Mouse (Mus musculus): Measurements from ENCODE around the gene Acaa1b.

The Acaa1b gene

DNA sequence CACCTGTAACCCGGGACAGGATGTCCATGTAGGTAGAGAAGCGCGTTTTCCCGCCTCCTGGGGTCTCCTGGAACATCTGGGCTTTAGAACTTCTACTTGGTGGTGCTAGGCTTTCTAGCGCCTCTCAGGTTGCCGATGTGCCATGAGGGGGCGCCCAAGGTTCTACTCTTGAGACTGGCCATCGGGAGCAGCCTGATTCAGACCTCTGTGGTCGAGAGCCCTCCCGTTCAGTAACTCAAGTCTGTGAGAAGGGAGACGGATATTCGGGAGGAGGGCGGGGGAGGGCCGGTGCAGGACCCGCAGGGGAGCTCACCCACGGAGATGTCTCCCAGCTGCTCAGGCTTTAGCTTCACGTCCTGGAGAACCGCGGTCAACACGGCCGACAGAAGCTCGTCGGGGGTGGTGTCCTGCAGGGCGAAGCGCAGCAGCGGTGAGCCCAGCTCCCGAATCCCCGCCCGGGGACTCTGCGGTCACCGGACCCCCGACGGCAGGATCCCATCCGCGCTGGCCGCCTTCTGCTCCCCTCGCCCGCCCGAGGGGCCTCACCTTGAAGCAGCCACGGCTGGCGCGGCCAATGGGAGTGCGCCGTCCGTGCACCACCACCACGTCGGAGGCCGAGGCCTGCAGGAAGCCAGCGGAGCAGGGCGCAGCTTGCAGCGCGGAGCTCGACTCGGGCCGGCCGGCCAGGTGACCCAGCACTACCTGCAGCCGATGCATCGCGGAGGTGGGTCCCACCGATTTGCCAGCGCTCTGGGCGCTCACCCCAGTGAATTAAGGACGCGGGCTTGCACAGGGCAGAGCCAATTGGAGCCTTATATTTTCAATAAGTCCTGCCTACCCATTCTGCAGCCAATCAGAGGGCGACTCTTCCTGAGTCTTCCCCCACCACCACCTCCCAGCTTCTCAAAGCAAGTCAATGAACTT is at the start of gene Acaa1b:
Gene Acaa1b, minus strand, starts transcription at position 816 of the 924 bp plus-strand sequence.
- peak; percentile 94 for DNase-seq

- DNase-seq, result no peak
These were observed 49.8 kb upstream of the Acaa1b start for GRCm38 (mm10) chr9:119206666-119207065.

GRCm38 (mm10) chr9:119205756-119206155 is 48.9 kb upstream of the Acaa1b start:
- no peak for DNase-seq

- DNase-seq, result no peak
These were observed 46.7 kb upstream of the Acaa1b start for GRCm38 (mm10) chr9:119203617-119204016.

GRCm38 (mm10) chr9:119201653-119202052 is 44.8 kb upstream of the Acaa1b start:
- DNase-seq, result no peak

DNA sequence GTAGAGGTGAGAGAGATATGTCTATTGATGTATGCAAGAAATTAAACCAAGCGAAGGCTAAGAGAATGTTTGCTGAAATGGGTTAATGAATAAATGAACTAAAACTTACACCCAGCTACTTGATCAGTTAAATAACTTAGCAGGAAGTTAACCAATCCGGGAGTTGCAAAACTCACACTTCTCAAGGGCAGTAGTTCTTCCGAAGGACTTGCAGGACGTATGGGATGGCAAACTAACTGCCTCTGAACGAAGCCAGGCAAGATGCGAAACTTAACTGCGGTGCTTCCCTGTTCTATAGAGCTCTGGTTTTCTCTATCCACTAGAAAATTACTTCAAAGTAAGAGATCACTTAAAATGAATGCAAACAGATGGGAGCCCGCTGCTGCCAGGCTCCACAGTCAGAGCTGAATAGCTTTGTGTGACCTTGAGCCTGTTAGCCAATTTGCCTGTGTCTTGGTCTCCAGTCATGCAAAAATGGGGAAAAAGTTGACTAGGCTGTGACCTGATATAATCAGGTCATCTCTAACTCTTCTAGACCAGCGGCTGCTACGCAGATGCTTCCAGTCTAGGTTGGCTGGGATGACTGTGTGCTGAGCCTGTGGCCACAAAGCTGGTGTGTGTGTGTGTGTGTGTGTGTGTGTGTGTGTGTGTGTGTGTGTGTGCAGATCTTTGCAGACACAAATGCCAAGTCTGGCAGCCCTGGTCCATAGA is 42.4 kb upstream of the Acaa1b start:
- no peak for DNase-seq

GRCm38 (mm10) chr9:119192202-119192990 is 35.5 kb upstream of the Acaa1b start:
- peak; percentile 80 for DNase-seq

DNA sequence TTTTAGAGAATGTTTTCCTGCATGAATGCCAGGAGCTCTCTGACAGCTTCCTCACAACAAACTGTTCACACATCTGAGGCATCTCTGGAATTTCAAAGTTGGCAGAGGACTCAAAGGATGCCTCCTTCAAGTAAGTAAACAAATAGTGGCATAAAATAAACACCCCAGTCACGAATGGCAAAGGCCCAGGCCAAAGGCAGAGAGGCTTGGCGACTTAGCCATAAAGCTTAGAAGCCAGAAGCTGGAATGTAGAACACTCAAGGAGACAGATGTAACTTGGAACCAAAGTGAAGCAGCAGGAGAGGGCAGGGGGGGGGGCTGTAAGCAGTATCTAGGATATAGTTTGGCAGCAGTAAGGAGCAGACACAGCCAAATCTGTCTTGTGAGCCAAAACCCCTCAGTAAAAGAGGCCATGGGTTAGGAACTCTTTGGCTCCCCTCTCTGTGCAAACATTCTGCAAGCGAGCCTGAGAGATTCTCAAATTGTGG is 24.4 kb upstream of the Acaa1b start:
- peak; percentile 64 for DNase-seq

- no peak for DNase-seq
These were observed 22.4 kb upstream of the Acaa1b start for GRCm38 (mm10) chr9:119179292-119179691.

GRCm38 (mm10) chr9:119167608-119168007 is 10.7 kb upstream of the Acaa1b start:
- DNase-seq, result no peak

- peak; percentile 71 for DNase-seq
These were observed 8.7 kb upstream of the Acaa1b start for GRCm38 (mm10) chr9:119165548-119165947.

GRCm38 (mm10) chr9:119164743-119165142 is 7.8 kb upstream of the Acaa1b start:
- DNase-seq, result peak; percentile 35

DNA sequence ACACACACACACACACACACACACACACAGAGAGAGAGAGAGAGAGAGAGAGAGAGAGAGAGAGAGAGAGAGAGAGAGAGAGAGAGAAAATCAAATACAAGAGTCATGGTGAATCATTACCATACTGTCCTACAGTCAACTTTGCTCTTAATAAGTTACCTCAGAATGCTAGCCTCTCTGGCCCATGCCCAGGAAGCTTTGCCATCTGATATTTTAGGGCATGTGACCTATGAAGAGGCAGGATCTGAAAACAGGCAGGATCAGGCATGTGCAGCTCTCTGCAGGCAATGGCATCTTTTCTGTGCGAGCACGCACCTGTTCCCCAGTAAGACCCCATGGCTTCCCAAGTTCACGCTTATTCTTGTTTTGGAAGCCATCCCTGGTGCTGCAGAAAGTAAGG is 3.8 kb upstream of the Acaa1b start:
- DNase-seq, result peak; percentile 73

- DNase-seq, result no peak
These were observed 2.0 kb upstream of the Acaa1b start, which contains the start of gene Gm47289 for GRCm38 (mm10) chr9:119158861-119159260. TSS of gene Gm47289 (plus strand) at chr9:119159161.

GRCm38 (mm10) chr9:119155826-119156225 is 1.1 kb downstream of the Acaa1b start:
- DNase-seq, result peak; percentile 61

DNA sequence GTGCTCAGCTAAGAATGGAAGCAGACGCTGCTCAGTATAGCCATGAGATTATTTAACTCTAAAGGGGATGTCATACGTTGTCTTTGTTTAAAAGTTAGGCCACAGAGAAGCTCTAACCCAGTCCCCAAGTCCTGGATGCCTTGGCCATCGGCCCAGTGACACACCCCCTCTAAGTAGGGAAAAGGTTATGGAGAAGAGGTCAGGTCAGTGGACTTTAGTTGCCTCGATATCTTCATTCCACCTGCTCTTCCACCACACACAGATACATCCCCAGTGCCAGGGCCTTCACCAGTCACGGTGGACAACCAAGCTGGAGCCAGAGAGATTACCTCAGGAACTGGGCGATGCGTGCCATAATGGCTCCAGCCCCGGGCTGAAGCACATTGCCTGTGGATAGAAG is 1.5 kb downstream of the Acaa1b start:
- DNase-seq, result peak; percentile 57

- no peak for DNase-seq
These were observed 5.1 kb downstream of the Acaa1b start for GRCm38 (mm10) chr9:119151751-119152150.

DNA sequence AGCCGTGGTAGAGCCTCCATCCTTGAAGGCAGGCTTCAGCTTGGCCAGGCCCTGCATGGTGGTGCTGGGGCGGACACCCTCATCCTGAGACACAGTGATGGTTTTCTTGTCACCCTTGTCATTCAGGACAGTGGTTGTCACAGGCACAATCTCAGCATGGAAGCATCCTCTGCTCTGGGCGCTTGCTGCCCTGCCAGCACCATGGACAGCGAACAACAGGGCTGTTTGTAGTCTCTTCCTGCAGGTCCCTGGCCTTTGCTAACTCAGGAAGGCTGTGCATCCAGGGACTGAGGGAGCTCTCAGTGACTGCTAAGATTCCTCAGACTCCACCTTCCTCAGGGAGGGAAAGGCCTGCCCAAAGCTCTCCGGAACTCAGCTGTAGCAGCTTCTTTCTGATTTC is 7.3 kb downstream of the Acaa1b start:
- peak; percentile 84 for DNase-seq

DNA sequence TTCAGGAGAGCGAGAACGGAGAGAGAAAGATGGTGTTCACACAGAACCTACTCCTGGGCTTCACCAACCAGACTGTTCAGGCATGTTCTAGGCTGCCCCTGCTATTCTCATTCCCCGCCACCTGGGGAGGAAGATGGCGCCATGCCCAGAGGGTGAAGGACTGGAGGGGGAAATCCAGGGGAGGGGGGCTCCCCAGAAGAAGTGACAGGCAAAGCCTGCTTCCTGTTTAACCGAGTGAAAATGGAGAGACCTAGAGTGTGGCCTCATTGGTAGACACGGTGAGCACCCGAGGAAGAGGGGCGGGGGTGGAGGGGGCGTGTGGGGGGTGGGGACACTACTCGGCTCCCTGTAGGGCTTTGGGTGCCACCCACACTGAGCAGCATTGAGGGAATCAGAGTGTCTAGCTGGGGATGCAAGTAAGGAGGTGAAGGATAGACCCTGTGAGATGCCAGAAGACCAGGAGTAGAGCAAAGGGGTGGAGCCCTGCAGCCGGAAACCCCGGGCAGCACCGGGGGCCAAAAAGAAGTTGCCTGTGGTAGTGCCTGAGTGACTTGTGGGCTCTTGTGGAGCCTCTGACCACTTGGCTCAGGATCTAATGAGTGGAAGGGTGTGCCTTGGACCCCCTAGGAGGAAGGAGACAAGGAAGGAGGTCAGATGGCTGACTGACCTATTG is 10.7 kb downstream of the Acaa1b start:
- no peak for DNase-seq

DNA sequence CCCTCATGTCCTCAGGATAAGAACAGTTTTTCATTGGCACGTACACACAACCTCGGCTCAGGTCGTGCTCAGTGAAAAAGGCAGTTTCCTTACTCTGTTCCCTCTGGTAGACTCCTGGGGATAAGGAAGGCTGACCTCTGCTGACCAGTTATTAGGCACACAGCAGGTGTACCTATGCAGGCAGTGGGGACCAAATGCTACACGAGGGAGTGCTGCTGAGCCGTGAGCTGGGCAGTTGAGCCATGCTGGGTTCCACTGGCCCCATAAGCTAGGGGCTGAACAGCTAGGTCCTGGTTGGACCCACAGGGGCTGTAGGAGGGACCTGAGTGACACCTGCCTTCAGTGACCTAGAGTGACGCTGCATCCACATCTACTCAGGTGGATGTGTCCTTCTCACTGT is 11.3 kb downstream of the Acaa1b start:
- DNase-seq, result no peak

- DNase-seq, result no peak
These were observed 11.8 kb downstream of the Acaa1b start for GRCm38 (mm10) chr9:119145137-119145536.

DNA sequence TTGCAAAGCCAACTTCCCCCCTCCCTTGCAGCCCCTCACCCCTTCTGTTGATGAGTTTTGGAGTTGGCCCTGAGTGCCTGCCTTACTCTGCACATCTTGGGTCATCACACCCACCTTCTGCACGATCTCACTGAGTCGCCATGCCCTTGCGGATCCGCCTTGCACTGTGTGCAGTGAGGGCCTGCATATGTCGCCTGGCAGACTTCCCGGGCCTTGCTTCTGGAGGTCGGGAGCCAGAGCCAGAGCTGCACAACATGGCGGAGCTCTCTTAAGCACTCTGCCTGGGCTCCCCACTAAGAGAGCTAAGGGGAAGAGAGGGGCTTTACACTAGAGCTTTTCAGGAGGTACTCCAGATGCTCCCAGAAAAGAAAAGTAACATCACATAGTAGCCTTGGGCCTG is 12.2 kb downstream of the Acaa1b start:
- no peak for DNase-seq
